Mouse (Mus musculus) left cerebral cortex, postnatal 10 days (tissue): Measurements from ENCODE around the gene Cap2. TPM values are rescaled to one million over a fixed set of nuclear protein-coding genes. Genes with fewer than 3 reads are reported as not detected.

Source experiments
- DNase-seq, 2 experiments: peaks; one replicate each; pipeline ENCODE4 v3.0.0; 2021 to 2022; ENCODE audit warnings: low spot score in 2 of 2, mixed read lengths in 1 of 2; ENCODE audit errors: extremely low spot score in 1 of 2
- intact Hi-C: fragments of 180-260 bp; cut with DNase I; formaldehyde crosslinking; loops from one replicate; pipeline ENCODE4 v1.15.1; 2025
- total RNA-seq, 2 experiments: library from RNA; stranded (reverse); gene quantifications; 2 replicates each; pipeline ENCODE4 v1.2.3; 2021

Gene Cap2
- total RNA-seq, 2 experiments from 2014 or later, result 86.0 to 95.9 TPM

DNA sequence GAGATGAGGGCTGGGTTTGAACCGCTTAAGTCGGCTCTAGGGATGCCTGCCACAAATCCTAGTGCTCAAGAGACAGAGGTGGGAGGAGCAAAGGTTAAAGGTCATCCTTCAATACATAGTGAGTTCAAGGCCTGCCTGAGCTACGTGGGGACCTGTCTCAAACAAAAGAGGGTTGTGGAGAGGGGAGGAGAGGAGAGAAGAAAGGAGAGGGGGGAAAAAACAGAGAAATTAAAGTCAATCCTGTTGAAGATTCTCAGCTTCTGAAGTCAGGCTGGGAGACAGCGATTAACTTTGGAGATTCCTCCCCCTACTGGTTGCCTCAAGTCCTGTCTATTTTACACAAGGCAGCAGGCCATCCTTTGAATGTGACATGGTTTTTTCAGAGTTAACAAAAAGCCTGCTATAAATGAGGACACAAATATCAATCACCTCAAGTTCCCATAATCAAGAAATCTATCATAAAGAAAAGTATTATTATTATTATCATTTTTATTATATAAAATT, 161.9 kb downstream of the Cap2 start:
- intact Hi-C loops, result loop anchor here (2.0 to 10.0 kb wide), 2 partner anchors 159 to 353 kb away; partner anchors contain the start of gene Cap2
- peak in 1 of 2 experiments; percentile 60 for DNase-seq

DNA sequence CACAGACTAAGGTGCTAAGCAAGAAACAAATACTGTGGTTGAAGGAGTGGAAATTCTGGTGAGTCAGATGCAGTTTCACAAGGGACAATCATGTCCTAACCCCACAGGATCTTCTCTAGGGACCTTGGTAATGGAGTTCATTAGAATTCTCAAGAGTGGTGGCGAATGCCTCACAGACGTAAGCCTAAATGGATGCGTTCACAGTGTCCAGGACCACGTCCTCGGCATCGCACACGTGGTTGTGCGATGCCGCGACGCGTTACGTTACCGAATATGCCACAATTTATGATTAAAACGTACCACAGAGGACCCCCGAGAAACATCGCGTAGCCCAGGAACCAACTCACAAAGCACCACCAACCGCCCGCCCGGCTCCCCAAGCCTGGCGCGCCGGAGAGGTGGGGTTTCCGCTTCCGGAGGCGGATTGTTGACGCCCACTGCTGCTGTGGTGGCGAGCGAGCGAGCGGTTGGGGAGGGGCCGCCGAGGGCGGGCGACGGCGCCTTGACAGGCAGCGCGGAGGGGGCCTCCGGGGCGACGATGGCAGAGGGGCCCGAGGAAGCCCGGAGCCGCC, 167.5 kb downstream of the Cap2 start, which contains the start of gene Fam8a1:
Fam8a1 (plus strand) TSS at position 475 of the 572 bp plus-strand sequence.
- DNase-seq, result peak; percentile 90 to 95
- intact Hi-C loops, result loop anchor here (5.0 to 10.0 kb wide), 2 partner anchors 164 to 252 kb away; partner anchors contain the start of genes Cap2 and Rbm24

DNA sequence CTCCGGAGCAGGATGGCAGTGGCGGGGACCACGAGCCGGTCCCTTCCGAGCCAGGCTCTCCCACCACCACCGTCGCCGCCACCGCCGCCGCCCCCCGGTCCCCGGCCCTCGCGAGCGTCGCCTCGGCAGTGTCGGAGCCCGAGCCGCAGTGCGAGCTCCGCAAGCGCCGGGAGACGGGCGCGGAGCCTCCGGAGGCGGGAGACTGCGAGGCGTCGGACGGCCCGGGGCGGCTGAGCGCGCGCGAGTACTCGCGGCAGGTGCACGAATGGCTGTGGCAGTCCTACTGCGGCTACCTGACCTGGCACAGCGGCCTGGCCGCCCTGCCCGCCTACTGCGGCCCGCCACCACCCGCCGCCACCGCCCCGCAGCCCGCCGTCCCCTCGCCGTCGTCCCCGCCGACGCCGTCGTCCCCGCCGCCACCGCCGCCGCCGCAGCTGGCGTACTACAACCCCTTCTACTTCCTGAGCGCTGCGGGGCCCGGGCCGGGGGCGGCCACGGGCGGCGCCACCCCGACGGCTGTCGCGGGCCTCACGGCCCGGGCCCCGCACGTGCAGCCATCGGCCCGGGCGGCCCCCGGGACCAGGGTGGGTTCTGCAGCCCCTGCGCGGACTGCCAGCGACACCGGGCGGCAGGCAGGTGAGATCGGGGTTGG, 168.1 kb downstream of the Cap2 start:
- intact Hi-C loops, result loop anchor here (5.0 to 10.0 kb wide), 2 partner anchors 165 to 252 kb away; partner anchors contain the start of genes Cap2 and Rbm24
- DNase-seq, result peak in 1 of 2 experiments; percentile 54

DNA sequence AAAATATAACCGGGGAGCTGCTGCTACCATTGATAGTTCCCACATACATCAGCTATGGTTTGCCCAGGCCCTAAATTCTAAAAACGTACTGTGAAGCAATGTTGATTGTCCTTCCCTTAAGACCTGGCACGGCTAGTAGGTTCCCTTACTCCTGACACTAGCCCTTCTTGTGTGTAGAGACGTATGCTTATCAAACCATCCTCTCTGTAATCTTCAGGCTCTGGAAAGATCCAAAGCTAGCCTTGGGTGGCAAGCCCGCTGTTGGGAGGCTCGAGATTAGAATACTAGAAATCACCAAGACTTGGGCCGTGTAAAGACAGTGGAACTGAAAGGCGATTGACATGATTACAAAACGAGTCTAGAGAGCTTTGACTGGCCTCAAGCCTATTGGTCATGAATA, 168.9 kb downstream of the Cap2 start:
- intact Hi-C loops, result no loop called here
- no peak for DNase-seq

DNA sequence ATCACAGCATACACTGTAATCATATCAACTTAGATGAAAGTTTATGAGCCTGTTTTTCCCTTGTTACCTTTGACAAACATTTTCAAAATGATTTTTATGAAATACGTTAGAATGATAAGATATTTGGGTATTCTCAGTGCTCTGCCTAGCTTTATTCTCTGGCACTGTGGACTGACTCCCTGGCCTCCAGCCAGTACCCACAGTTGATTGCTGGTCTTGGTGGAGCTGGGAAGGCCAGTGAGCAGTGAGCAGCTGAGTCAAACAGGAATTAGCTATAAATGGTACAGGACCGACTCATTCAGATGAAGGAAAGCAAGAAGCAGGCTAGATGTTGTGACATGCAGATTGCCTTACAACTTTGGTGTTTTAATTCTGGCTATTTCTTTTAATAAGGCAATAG, 173.0 kb downstream of the Cap2 start:
- peak in 1 of 2 experiments; percentile 27 for DNase-seq
- intact Hi-C loops, result no loop called here

DNA sequence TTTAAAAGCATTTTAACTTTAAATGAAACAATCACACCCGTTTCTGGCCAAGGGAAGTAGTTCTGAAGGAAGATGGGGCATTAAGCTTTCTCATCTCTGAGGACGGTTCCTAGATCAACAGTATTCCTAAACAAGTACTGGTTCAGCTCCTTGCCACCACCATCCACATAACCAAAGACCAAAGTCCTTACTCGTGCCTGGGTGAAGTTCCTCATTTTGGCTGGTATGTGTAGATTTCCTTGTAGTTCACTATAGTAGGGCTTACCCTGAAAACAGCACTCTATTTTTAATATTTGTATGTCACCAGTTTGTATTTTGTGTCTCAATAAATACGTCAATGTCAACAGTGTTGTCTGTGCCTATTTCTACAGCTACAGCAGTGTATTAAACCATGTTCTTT, 176.1 kb downstream of the Cap2 start:
- intact Hi-C loops, result no loop called here
- no peak for DNase-seq

DNA sequence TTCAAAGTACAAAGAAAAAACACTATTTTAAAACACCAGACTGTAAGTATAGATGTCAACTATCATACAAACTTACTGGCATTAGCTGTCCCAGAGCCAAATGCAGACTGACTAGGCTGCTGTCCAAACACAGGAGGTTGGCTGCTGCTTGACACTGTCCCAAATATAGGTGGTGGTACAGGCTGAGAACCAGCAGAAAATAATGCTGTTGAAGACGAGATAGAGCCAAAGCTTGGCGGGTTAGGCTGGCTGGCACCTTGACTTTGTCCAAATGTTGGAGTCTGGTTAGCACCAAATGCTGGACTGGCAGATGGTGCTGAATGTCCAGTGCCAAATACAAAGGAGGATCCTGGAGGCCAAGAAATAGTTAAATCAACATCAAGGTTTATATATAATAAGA, 181.3 kb downstream of the Cap2 start:
- intact Hi-C loops, result loop anchor here (10.0 kb wide), 1 partner anchor 112 kb away; no protein-coding TSS in a partner anchor
- no peak for DNase-seq

DNA sequence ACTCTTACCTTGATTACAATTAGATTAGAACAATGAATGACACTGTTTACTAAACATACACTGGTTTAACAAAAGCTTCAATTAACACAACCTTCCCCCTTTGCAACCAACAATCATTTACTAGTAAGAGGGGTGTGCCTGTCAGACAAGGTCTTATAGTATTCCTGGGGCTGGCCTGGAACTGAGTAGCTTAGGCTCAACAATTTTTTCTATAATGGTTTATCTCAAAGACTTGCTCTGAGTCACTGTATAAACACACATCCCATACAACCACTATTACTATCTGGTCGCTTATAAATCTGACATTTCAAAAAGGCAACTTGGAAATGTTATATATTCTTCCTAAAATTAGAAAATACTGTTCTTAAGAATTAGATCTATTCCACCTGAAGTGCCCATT, 181.7 kb downstream of the Cap2 start:
- DNase-seq, result no peak
- intact Hi-C loops, result loop anchor here (10.0 kb wide), 1 partner anchor 111 kb away; no protein-coding TSS in a partner anchor

DNA sequence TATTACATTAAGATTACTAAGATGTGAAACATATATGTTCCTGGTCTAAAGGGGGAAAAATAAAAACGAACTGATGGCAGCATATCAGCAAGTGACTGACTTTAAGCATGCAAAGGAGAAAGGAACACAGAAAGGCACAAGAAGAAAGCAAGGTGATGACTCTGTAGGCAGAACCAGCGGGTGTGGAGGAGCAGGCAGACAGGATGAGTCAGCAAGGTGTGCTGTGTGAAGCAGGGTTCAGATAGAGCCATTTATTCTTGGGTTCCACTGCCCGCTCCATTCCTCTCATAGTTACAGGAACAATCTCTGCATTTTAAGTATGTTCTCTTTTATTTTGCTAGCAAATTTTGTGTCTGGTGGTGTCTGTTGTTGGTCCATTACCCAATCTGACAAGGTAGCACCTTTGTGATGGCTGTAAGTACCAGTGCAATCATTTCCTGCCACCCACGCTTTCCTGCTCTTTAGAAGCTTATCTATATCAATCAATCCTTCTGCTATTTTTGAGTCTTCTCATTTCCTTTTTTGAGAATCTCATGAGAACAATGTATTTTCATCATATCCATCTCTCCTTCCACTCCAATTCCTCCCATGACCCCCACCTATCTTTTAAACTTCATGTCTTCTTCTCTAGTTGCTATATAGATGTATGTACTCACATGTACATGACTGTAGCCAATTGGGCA, 189.1 kb downstream of the Cap2 start:
- intact Hi-C loops, result no loop called here
- no peak for DNase-seq

DNA sequence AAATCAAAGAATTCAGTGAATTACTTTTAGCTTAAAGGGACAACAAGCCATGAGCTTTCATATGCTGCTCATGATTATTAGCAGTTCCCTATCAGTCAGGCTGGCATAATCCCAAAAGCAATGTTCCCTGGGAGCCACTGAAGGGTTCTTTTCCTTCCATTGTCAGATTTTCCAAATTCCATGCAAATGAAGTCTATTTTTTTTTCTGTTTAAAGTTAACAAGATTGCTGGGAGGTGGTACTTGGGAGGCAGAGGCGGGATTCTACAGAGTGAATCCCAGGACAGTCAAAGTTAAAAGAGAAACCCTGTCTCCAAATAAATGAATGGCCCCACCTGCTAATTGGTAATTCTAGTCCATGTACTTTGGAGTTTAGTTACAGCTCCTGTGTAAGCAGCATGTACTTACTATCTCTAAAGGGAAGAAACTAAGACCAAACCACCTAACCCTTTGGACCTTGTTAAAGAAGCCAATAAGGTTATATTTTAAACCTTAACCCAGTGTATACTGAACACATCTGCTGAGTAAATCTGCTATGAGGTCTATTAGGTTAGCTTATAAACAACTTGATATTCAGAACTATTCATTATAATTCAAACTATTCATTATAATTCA, 193.8 kb downstream of the Cap2 start:
- DNase-seq, result no peak
- intact Hi-C loops, result no loop called here

DNA sequence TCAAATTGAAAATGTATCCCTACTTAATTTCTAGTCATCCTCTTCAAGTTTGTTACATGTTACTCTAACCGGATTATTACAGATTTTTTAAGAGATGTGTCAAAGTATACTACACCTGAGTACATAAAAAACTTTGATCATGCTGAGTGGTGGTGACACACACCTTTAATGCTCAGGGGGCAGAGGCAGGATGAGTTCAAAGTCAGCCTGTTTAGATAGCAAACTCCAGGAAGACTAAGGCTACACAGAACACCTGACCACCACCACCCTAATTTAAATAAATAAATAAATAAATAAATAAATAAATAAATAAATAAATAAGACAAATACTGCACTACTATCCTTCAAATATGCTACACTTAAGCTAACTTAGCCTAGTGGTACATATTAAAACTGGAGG, 194.3 kb downstream of the Cap2 start:
- intact Hi-C loops, result no loop called here
- DNase-seq, result no peak

DNA sequence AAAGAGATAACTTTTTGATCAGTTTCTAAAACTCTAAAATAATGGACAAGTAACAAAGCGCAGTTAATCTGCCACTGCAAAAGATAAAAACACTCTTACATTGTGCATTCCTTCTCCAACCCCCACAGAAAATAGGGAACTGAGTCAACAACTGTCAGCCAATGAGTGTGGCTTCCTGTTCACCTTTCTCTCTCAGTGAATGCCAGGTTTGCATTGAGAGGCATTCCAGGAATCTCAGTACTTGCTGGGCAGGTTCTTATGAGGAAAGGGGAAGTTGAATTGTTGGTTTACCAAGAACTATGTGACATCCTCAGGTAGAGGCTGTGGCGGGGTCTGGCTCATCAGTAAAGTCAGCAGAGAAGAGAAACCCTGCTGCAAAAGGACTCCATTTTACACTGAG, 195.1 kb downstream of the Cap2 start:
- no peak for DNase-seq
- intact Hi-C loops, result no loop called here

DNA sequence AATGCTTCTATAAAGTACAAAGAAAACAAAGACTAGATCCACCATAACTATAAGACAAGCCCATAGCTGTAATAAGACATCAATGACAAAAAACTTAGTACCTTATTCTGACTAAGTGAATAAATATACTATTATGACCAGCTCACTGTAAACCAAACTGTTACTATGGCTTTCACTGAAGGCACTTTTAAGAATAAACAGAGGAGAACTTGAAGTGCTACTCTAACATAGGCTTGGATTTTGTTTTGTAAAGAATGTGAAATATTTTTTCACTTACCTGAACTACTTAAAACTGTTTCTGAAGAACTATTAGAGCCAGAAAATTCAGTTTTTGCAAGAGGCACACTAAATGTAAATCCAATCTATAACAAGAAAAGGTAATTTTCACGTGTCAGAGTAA, 197.7 kb downstream of the Cap2 start:
- intact Hi-C loops, result no loop called here
- DNase-seq, result no peak

Other genes with a start within 250 kb of the Cap2 start
- not detected for gene Stmnd1, start 228.1 kb upstream of the Cap2 start, total RNA-seq
- 10 to 100 TPM; 26.7 to 29.5 TPM for gene Rbm24, start 83.4 kb upstream of the Cap2 start, total RNA-seq
- gene Fam8a1, start 167.7 kb downstream of the Cap2 start, total RNA-seq, result 10 to 100 TPM; 70.5 to 73.2 TPM
- 10 to 100 TPM; 64.1 to 72.2 TPM for gene Nup153, start 226.1 kb downstream of the Cap2 start, total RNA-seq